Mouse (Mus musculus): ENCODE measurements around the gene Eml6. TPM values are rescaled to one million over a fixed set of nuclear protein-coding genes. Genes with fewer than 3 reads are reported as not detected.
A peak's percentile ranks its signal among the peaks of the same experiment; 100 is the strongest.

The Eml6 gene
- 2.5 and 3.4 TPM in 2 replicates for polyA plus RNA-seq (2012; rRNA removed)

DNA sequence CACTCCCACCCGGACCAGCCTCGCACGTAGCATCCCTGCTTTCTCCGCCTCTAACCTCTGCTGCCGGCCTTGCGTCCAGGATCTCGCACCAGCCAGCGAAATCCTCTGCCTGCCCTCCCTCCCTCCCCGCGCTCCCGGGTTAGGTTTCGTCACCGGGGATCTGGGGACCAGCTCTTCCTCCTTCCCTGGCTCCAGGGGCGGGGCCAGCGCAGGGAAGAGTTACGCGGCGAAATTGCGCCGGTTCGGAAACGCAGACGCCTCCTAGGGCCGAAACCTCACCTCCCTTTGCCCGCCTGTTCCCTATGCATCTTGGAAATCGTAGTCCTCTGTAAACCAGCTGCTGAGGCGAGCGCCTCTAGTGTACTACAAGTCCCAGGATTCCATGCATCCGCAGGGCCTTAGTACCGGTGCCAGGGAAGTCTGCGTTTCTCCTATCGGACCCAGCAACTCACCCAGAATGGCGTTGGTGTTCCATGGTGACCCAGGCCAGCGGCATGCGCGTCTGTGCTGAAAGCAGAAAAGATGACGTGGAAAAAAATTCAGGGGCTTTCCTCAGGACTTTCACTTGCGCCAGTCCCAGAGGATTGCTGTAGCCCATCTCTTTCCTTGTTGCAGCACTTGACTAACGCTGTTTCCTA lies at the start of gene Eml6:
Eml6 (minus strand) TSS at position 199 of the 638 bp plus-strand sequence.
- Histone ChIP-seq H3K27me3 (replicated peaks; ENCODE audit: control insufficient read depth, insufficient read depth, low read length) (no peaks in the 10 kb centered on the region), H3K4me1 (ENCODE audit: control insufficient read depth, insufficient read depth, low read length) (no peaks in the 10 kb centered on the region; the same call in 1 of the 2 replicates), H3K27ac (ENCODE audit: insufficient read depth, low read depth, low read length) (peak within 1 kb of the TSS; percentile 61), H3K36me3 (ENCODE audit: control insufficient read depth, insufficient read depth, low read length) (no peaks in the 10 kb centered on the region), H3K4me3 (ENCODE audit: insufficient read depth, low read depth, low read length) (peak within 1 kb of the TSS; percentile 66)
- under 1% methylated on average over 39 of the region's 39 CpGs for WGBS
- 0 out of 2 replicates have a peak, but pooled peaks have one; percentile 13 for TF ChIP-seq CTCF (conservative IDR thresholded peaks at IDR 0.05; ENCODE audit: insufficient read depth, insufficient read length, low read depth, low read length)
- peak; percentile 54 for TF ChIP-seq POLR2A (IDR thresholded peaks at IDR 0.05; ENCODE audit: low read depth, low read length)
- peak; percentile 98 for DNase-seq

DNA sequence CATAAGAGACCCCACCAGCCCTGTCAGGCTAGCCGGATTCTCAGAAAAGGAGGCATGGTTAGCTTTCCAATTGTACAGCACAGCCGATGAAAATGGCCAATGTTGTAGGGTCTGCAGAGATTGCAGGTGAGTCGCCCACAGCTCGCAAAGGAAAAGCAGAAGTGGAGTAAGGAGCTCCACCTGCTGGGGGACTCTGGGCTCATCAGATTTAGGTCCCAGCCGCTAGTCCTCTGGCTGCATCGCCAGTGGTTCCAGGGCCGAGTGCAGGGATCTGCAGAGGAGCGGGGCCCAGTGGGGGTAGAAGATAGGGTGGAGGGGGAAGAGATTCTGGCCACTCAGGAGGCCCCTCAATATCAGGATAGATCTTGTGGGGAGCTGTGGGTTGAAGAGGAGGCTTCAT lies 31.5 kb upstream of the Eml6 start:
- no peak overlapping the region for H3K27ac ChIP-seq (ENCODE audit: insufficient read depth, low read depth, low read length)
- 50% methylated on average over 8 of the region's 8 CpGs for WGBS
- no peak for TF ChIP-seq POLR2A (IDR thresholded peaks at IDR 0.05; ENCODE audit: low read depth, low read length)
- peak; percentile 50 for TF ChIP-seq CTCF (conservative IDR thresholded peaks at IDR 0.05; ENCODE audit: insufficient read depth, insufficient read length, low read depth, low read length)
- H3K27me3 ChIP-seq (replicated peaks; ENCODE audit: control insufficient read depth, insufficient read depth, low read length) = no peaks in the 10 kb centered on the region
- no peak for DNase-seq
- H3K36me3 ChIP-seq (ENCODE audit: control insufficient read depth, insufficient read depth, low read length) = no peaks in the 10 kb centered on the region
- no peak overlapping the region for H3K4me3 ChIP-seq (ENCODE audit: insufficient read depth, low read depth, low read length)
- no peaks in the 10 kb centered on the region for H3K4me1 ChIP-seq (ENCODE audit: control insufficient read depth, insufficient read depth, low read length)

DNA sequence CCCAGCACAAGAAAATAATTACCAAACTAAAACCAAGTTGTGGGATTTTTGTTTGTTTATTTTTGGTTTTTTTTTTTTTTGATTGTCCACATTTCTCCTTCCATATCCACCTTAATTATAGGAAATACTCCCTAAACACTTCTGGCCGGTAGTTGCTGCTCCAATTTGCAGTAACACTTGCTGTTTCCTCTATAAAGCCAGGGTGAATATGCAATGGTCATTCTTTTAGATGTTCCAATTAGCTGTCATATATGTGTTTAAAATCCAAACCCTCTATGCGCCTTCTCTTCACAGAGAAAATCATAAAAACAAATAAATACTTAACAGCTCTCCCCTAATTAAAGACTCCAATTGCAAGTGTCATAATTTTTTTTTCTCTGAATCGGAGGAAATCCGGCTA lies 689 bp downstream of the Eml6 start:
- H3K4me1 ChIP-seq (ENCODE audit: control insufficient read depth, insufficient read depth, low read length) = no peaks in the 10 kb centered on the region; the same call in 1 of the 2 replicates
- no peaks in the 10 kb centered on the region for H3K36me3 ChIP-seq (ENCODE audit: control insufficient read depth, insufficient read depth, low read length)
- TF ChIP-seq POLR2A (IDR thresholded peaks at IDR 0.05; ENCODE audit: low read depth, low read length) (no peak), CTCF (conservative IDR thresholded peaks at IDR 0.05; ENCODE audit: insufficient read depth, insufficient read length, low read depth, low read length) (no peak)
- H3K27ac ChIP-seq (ENCODE audit: insufficient read depth, low read depth, low read length) = no peak overlapping the region
- WGBS = 5% methylated on average over 4 of the region's 4 CpGs
- no peaks in the 10 kb centered on the region for H3K27me3 ChIP-seq (replicated peaks; ENCODE audit: control insufficient read depth, insufficient read depth, low read length)
- peak overlapping the region; percentile 40 for H3K4me3 ChIP-seq (ENCODE audit: insufficient read depth, low read depth, low read length)
- DNase-seq = no peak

DNA sequence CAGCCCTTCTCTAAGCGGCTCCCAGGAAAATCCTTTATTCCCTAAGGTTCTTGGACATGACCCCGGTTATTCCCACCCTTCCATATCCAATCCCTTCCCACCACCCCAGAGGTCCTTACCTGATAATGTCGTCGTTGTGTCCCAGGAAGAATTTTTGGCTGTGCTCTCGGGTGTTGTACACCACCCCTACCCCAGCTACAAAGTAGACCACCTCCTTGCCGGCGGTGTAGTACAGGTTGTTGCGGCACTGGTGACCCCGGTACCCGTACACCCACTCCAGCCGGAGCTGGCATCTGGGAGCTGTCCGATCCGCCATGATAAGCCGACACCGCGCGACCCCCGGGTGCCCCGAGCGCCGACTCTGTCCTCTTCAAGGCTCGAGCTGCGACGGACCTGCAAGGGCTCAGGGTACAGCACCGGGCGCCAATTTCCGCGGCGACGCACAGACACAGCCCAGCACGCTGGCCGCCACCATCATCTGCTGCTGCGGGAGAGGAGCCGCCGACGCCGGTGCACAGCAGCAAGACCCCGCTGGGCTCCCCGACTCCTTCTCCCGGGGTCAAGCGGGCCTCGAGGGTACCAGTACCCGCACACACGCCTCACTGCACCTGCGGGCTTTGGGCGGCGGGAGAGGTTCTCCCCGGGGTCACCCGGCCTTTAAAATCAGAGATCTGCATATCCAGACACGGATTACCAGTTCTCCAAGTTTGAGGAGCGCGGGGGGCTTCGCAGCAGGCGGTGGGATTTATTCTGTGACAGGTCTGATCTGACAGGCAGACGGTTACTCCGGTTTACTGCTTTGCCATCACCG lies 1.4 kb downstream of the Eml6 start:
- TF ChIP-seq POLR2A (IDR thresholded peaks at IDR 0.05; ENCODE audit: low read depth, low read length) = no peak
- no peak for TF ChIP-seq CTCF (conservative IDR thresholded peaks at IDR 0.05; ENCODE audit: insufficient read depth, insufficient read length, low read depth, low read length)
- Histone ChIP-seq H3K36me3 (ENCODE audit: control insufficient read depth, insufficient read depth, low read length) (no peaks in the 10 kb centered on the region), H3K27me3 (replicated peaks; ENCODE audit: control insufficient read depth, insufficient read depth, low read length) (no peaks in the 10 kb centered on the region), H3K27ac (ENCODE audit: insufficient read depth, low read depth, low read length) (no peak overlapping the region), H3K4me1 (ENCODE audit: control insufficient read depth, insufficient read depth, low read length) (no peaks in the 10 kb centered on the region; the same call in 1 of the 2 replicates), H3K4me3 (ENCODE audit: insufficient read depth, low read depth, low read length) (peak overlapping the region; percentile 40)
- peak; percentile 28 for DNase-seq
- WGBS = 3% methylated on average over 57 of the region's 57 CpGs

DNA sequence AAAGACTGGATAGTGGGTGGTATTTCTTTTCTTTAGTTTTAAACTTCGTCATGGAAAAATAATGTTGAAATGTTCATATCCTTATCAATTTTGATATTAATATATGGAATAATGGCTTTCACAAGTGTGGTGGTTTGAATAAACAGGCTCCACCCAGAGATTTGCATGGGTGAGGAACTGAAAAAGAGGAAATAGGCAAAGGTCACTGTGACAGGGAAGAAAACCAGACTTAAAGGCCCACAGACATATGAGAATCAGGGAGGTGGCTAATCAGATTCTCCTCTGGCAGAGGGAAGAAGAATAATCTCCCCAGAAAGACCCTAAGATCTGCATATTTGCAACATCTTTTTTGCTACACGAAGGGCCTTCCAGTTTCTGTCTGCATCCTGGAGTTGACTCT lies 39.6 kb downstream of the Eml6 start:
- Histone ChIP-seq H3K4me1 (ENCODE audit: control insufficient read depth, insufficient read depth, low read length) (no peaks in the 10 kb centered on the region), H3K4me3 (ENCODE audit: insufficient read depth, low read depth, low read length) (no peak overlapping the region), H3K27me3 (replicated peaks; ENCODE audit: control insufficient read depth, insufficient read depth, low read length) (no peaks in the 10 kb centered on the region), H3K27ac (ENCODE audit: insufficient read depth, low read depth, low read length) (no peak overlapping the region), H3K36me3 (ENCODE audit: control insufficient read depth, insufficient read depth, low read length) (no peaks in the 10 kb centered on the region)
- no peak for DNase-seq
- TF ChIP-seq POLR2A (IDR thresholded peaks at IDR 0.05; ENCODE audit: low read depth, low read length) (no peak), CTCF (conservative IDR thresholded peaks at IDR 0.05; ENCODE audit: insufficient read depth, insufficient read length, low read depth, low read length) (no peak)
- 68% methylated on average over 2 of the region's 2 CpGs for WGBS

DNA sequence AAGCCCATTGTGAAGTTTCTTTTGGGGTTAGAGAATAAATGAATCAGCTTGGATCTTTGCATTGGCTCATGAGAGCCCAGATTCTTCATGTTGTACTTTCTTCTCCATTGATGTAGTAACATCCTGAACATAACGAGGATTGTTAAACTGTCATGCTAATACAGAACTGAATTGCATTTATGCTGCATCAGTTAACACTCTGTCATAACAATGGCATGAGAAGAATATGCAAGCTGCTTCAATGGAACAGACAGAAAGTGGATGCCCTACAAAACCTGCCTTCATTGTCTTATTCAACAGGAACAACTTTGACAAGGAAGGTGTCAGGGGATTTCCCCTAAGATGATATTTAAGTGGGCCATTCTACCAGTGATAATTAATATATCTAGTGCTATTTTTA lies 57.0 kb downstream of the Eml6 start:
- TF ChIP-seq POLR2A (IDR thresholded peaks at IDR 0.05; ENCODE audit: low read depth, low read length) = no peak
- TF ChIP-seq CTCF (conservative IDR thresholded peaks at IDR 0.05; ENCODE audit: insufficient read depth, insufficient read length, low read depth, low read length) = no peak
- Histone ChIP-seq H3K27ac (ENCODE audit: insufficient read depth, low read depth, low read length) (no peak overlapping the region), H3K4me1 (ENCODE audit: control insufficient read depth, insufficient read depth, low read length) (no peaks in the 10 kb centered on the region), H3K36me3 (ENCODE audit: control insufficient read depth, insufficient read depth, low read length) (no peaks in the 10 kb centered on the region), H3K4me3 (ENCODE audit: insufficient read depth, low read depth, low read length) (no peak overlapping the region), H3K27me3 (replicated peaks; ENCODE audit: control insufficient read depth, insufficient read depth, low read length) (no peaks in the 10 kb centered on the region)
- WGBS = 79% methylated on average over 1 of the region's 1 CpGs
- DNase-seq = no peak

DNA sequence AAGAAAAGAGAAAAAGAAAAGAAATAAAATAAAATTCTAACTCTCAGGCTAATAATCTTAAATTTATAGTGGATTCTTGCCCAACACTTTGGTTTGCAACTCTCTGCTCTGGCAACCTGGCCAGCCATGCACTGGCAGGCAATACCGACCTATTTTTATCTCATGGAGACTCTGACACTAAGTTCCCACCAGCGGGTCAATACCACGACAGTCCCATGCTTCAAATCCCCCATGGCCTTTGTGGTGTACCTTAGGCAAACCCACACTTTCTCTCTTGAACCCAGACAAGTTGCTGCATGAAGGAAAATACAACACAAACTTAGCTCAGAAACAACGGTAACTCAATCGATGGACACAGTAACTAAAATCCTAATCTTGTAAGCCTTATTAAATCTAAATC lies 66.5 kb downstream of the Eml6 start:
- H3K4me1 ChIP-seq (ENCODE audit: control insufficient read depth, insufficient read depth, low read length) = no peaks in the 10 kb centered on the region
- no peak overlapping the region for H3K4me3 ChIP-seq (ENCODE audit: insufficient read depth, low read depth, low read length)
- H3K27me3 ChIP-seq (replicated peaks; ENCODE audit: control insufficient read depth, insufficient read depth, low read length) = no peaks in the 10 kb centered on the region
- TF ChIP-seq CTCF (conservative IDR thresholded peaks at IDR 0.05; ENCODE audit: insufficient read depth, insufficient read length, low read depth, low read length) (no peak), POLR2A (IDR thresholded peaks at IDR 0.05; ENCODE audit: low read depth, low read length) (no peak)
- no peak for DNase-seq
- H3K36me3 ChIP-seq (ENCODE audit: control insufficient read depth, insufficient read depth, low read length) = no peaks in the 10 kb centered on the region
- 95% methylated on average over 5 of the region's 5 CpGs for WGBS
- H3K27ac ChIP-seq (ENCODE audit: insufficient read depth, low read depth, low read length) = no peak overlapping the region

Data from kidney, adult 2 months (tissue).